Mouse (Mus musculus) testis, adult 2 months (tissue): ENCODE results near the gene Rapsn.

Experiments used
- CTCF ChIP-seq: fragments of 200-500 bp; IDR thresholded peaks from 2 replicates; pipeline ENCODE4 v1.5.1; 2012; ENCODE audit warnings: low read depth, mild to moderate bottlenecking, inconsistent platforms, low read length, moderate library complexity; ENCODE audit not compliant: control insufficient read depth, insufficient read depth, insufficient replicate concordance
- POLR2A ChIP-seq: fragments of 200-500 bp; IDR thresholded peaks from 2 replicates; pipeline ENCODE4 v1.6.1; 2012; ENCODE audit warnings: low read depth, mild to moderate bottlenecking, inconsistent platforms, low read length, moderate library complexity; ENCODE audit not compliant: control insufficient read depth

DNA sequence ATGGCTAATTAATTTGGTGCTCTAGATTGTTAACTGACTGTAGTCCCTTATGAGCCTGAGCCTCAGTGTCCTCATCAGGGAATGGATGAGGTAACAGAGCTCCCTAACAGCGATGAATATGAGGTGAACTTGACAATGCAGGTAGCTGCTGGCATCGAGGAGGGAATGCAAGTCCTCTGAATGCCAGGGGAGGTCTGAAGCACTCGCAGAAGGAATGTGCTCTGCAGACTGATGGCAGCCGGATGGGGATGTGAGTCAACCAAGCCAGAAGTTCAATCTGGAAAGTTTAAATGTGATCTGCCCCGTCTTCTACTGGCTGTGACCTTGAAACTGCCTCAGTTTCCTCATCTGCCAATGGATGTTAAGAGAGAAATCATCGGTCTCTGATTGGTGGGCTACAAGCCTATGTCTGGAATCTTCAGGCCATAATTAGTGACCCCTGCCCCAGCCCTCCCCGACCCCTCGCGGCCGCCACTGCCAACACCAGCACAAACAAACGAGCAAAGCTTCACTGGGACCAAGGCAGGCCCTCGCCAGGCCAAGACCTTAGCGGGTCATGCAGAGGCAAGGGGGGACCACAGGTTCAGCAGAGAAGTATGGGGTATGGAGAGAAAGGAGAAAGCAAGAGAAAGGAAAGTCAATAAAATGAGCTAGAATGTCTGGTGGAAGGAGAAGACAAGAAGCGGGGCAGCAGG, 34.0 kb downstream of the Rapsn start:
- no peak; the same call in 1 of the 2 replicates for TF ChIP-seq POLR2A
- TF ChIP-seq CTCF = no peak
